Mouse (Mus musculus): ENCODE measurements at regions not wholly inside any gene's neighbourhood (a gene's known extent, or its start where the extent isn't known, plus 50 kb on each side); places are given as distances from the start of the nearest gene placed in this dataset.
"Not testable (repeated sequence)": the region's sequence is repeated elsewhere in the genome, so short reads cannot be mapped to it uniquely, and the experiment has no call there.

DNA sequence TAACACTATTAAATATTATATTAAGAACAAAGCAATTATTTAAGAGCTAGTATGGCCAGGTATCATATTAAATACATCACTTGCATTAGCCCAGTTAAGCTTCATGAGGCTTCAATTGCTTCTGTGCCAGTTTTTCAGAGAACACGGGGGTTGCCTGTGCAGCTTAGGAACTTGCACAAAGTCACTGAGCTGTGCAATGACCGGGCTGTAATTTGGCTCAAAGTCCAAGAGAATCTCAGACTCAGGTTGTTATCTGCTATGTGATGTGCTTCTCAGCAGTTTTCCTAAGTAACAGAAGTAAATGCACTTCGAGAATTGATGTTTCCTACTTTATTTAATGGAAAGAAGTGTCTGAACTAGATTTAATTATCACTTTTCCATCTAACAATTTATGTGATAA, 711.5 kb downstream of the Rapgef2 start:
- no peak for DNase-seq (ENCODE audit: extremely low spot score, low spot score)

DNA sequence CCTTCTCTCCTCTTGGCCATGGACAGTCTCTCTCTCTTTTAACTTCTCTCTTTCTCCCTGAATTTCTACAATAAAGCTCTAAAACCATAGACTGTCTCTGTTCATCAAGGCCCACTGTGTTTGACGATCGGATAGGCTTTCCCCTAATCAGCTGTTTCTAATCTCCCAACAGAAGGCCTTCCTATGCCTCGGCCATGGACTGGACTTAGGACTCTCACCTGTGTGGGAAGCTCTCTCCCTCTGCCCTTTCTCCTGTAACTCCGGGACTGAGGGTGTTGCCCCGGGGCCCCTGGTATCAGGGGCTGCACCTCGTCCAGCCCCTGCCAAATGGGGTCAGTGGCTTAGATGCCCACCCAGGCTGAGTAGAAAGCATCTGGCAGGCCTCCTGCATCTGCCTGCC, 713.0 kb downstream of the Rapgef2 start:
- DNase-seq (ENCODE audit: extremely low spot score, low spot score): no peak

DNA sequence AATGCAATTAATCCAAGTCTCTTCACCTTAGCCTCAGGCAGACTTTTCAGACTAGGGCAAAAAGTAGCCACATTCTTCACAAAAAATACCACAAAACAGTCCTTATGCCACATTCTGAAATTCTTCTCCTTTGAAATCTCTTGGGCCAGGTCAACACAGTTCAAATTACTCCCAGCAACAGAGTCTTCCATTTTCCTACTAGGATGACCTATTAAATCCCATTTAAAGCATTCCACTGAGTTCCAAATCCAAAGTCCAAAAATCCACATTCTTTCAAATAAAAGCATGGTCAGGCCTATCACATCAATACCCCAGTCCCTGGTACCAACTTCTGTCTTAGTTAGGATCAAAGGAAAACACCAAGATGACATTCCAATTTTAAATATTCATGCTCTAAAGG, 721.4 kb downstream of the Rapgef2 start:
- not testable (repeated sequence) for DNase-seq (ENCODE audit: extremely low spot score, low spot score)

All from neural tube, embryonic 10.5 days (tissue).